Mouse (Mus musculus): ENCODE data around the gene Alg12. TPM values are rescaled to one million over a fixed set of nuclear protein-coding genes. Genes with fewer than 3 reads are reported as not detected.

The Alg12 gene
- polyA plus RNA-seq, 1 experiment from 2014 or later, result 8.5 TPM

GRCm38 (mm10) chr15:88837977-88838376 is 18.9 kb upstream of the Alg12 start:
- peak overlapping the region; percentile 68 for H3K9ac ChIP-seq (replicated peaks)
- peak overlapping the region; percentile 80 for H3K4me2 ChIP-seq (replicated peaks)
- no peaks in the 10 kb centered on the region for H3K9me3 ChIP-seq
- 2% methylated on average over 11 of the region's 11 CpGs for WGBS
- H3K27me3 ChIP-seq, result no peaks in the 10 kb centered on the region
- peak overlapping the region; percentile 53 for H3K4me3 ChIP-seq
- no peaks in the 10 kb centered on the region for H3K36me3 ChIP-seq
- no peak for ATAC-seq (replicated peaks)
- H3K4me1 ChIP-seq, result peaks cover 27% of the 10 kb centered on the region
- H3K27ac ChIP-seq (replicated peaks), result peak overlapping the region; percentile 54

GRCm38 (mm10) chr15:88837199-88837932 is 18.2 kb upstream of the Alg12 start:
- peak overlapping the region; percentile 53 for H3K4me3 ChIP-seq
- no peaks in the 10 kb centered on the region for H3K36me3 ChIP-seq
- WGBS, result under 1% methylated on average over 39 of the region's 39 CpGs
- H3K27me3 ChIP-seq, result no peaks in the 10 kb centered on the region
- no peaks in the 10 kb centered on the region for H3K9me3 ChIP-seq
- ATAC-seq (replicated peaks), result peak; percentile 80
- H3K4me1 ChIP-seq, result peaks cover 27% of the 10 kb centered on the region
- peak overlapping the region; percentile 80 for H3K4me2 ChIP-seq (replicated peaks)
- peak overlapping the region; percentile 54 for H3K27ac ChIP-seq (replicated peaks)
- peak overlapping the region; percentile 68 for H3K9ac ChIP-seq (replicated peaks)

- ATAC-seq (replicated peaks), result no peak
- H3K4me1 ChIP-seq, result peaks cover 25% of the 10 kb centered on the region
- no peak overlapping the region for H3K9ac ChIP-seq (replicated peaks)
- H3K4me3 ChIP-seq, result peak overlapping the region; percentile 53
- 72% methylated on average over 5 of the region's 5 CpGs for WGBS
- no peak overlapping the region for H3K27ac ChIP-seq (replicated peaks)
- H3K36me3 ChIP-seq, result no peaks in the 10 kb centered on the region
- no peaks in the 10 kb centered on the region for H3K27me3 ChIP-seq
- H3K9me3 ChIP-seq, result no peaks in the 10 kb centered on the region
- H3K4me2 ChIP-seq (replicated peaks), result peak overlapping the region; percentile 80
Observed at GRCm38 (mm10) chr15:88836571-88836970, 17.5 kb upstream of the Alg12 start.

DNA sequence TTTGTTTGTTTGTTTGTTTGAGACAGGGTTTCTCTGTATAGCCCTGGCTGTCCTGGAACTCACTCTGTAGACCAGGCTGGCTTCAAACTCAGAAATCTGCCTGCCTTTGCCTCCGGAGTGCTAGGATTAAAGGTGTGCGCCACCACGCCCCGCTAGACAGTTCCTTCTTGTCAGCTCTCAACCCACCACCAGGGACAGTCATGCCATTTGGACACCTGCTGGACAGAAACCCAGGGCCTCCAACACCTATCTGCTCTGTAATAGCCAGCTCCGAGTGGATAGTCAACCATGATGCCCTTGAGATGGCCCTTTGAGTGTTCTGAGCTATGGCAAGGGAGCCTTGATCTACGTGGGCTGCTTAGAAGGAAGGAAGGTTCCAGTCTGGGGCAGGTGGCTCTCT is 16.9 kb upstream of the Alg12 start:
- Histone ChIP-seq H3K27ac (replicated peaks) (no peak overlapping the region), H3K4me3 (no peak overlapping the region), H3K4me2 (replicated peaks) (no peak overlapping the region), H3K9ac (replicated peaks) (no peak overlapping the region), H3K9me3 (no peaks in the 10 kb centered on the region), H3K36me3 (no peaks in the 10 kb centered on the region), H3K4me1 (peaks cover 25% of the 10 kb centered on the region), H3K27me3 (no peaks in the 10 kb centered on the region)
- 80% methylated on average over 6 of the region's 6 CpGs for WGBS
- no peak for ATAC-seq (replicated peaks)

- Histone ChIP-seq H3K4me3 (no peak overlapping the region), H3K9ac (replicated peaks) (no peak overlapping the region), H3K27me3 (no peaks in the 10 kb centered on the region), H3K27ac (replicated peaks) (no peak overlapping the region), H3K36me3 (no peaks in the 10 kb centered on the region), H3K4me2 (replicated peaks) (no peak overlapping the region), H3K9me3 (no peaks in the 10 kb centered on the region), H3K4me1 (peaks cover 7% of the 10 kb centered on the region)
- no peak for ATAC-seq (replicated peaks)
- 87% methylated on average over 9 of the region's 9 CpGs for WGBS
Observed at GRCm38 (mm10) chr15:88832536-88832935, 13.4 kb upstream of the Alg12 start.

DNA sequence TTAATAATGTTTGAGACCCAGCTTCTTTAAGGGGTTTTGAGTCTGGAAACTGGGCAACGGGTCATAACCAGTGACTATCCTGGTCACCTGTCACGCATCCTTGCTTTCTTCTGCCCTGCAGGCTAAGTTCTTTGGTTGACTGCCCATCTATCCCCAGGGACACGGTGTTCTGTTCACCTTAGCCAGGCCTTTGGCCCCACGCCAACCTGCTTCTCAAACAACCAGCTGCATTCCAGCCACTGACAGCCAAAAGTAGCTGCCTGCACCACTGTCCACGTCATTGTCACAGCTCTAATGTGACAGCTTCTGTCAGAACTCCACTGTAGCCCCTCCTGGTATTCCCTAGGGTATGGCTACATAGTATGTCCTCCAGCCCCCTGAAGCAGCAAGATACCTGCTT is 12.4 kb upstream of the Alg12 start:
- no peak overlapping the region for H3K9ac ChIP-seq (replicated peaks)
- no peaks in the 10 kb centered on the region for H3K27me3 ChIP-seq
- H3K4me3 ChIP-seq, result no peak overlapping the region
- 64% methylated on average over 5 of the region's 5 CpGs for WGBS
- no peaks in the 10 kb centered on the region for H3K9me3 ChIP-seq
- no peak overlapping the region for H3K27ac ChIP-seq (replicated peaks)
- H3K4me2 ChIP-seq (replicated peaks), result no peak overlapping the region
- peaks cover 4% of the 10 kb centered on the region; the same call in 1 of the 2 replicates for H3K4me1 ChIP-seq
- 0 out of 2 replicates have a peak, but pooled peaks cover 2% of the 10 kb centered on the region for H3K36me3 ChIP-seq
- no peak for ATAC-seq (replicated peaks)

DNA sequence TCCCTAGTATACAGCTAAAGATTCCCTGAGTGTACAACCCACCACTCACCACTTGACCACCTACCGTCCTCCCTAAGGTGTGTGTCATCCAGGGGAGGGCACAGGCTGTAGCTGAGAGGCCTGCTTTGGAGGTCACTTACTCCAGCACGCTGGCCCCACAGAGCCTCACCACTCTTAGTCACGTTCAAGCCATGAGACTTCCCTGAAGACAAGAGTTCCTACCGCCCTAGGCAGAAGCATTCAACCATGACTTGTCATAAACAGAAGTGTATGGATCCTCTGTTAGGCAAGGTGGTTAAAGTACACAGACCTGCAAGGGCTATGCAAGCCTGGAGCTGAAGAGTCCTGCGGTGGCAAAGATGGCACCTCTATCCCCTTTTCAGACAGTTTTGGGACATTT is 11.6 kb upstream of the Alg12 start:
- WGBS, result 80% methylated on average over 5 of the region's 5 CpGs
- ATAC-seq (replicated peaks), result no peak
- H3K4me2 ChIP-seq (replicated peaks), result no peak overlapping the region

DNA sequence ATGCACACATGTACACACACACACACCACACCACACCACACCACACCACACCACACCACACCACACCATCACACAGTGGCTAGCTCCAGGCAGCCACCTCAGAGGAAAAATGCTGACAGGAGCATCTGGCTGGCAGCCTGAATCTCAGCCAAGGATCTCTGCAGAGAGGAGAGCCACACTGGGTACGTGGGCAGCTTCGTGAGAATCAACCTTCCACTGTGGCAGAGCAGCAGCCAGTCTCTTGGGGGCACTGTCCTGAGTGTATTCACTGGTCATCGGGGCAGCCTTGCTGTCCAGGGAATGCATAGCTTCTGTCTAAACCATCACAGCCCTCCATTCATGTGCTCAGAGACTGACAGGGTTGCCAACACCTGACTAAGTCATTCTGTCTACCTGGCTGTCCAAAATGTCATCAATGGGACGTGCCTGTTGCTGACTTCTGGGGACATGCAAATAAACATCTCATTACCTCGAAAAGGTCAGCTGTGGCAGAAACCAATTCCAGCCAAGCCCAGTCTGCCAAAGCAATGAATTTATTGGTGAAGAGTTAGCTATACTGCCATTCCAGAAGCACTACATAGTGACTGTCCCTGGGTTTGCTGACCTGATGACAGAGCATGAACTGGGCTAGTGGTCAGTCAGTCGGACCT is 10.8 kb upstream of the Alg12 start:
- no peak overlapping the region for H3K9ac ChIP-seq (replicated peaks)
- H3K27ac ChIP-seq (replicated peaks), result no peak overlapping the region
- no peaks in the 10 kb centered on the region for H3K9me3 ChIP-seq
- H3K27me3 ChIP-seq, result no peaks in the 10 kb centered on the region
- 74% methylated on average over 6 of the region's 6 CpGs for WGBS
- H3K4me2 ChIP-seq (replicated peaks), result no peak overlapping the region
- H3K36me3 ChIP-seq, result peaks cover 12% of the 10 kb centered on the region
- H3K4me1 ChIP-seq, result 0 out of 2 replicates have a peak, but pooled peaks cover 4% of the 10 kb centered on the region
- no peak overlapping the region for H3K4me3 ChIP-seq
- no peak for ATAC-seq (replicated peaks)

More for the DNA sequence above, 11.6 kb upstream of the Alg12 start:
- Histone ChIP-seq H3K27ac (replicated peaks) (no peak overlapping the region), H3K36me3 (peaks cover 4% of the 10 kb centered on the region; the same call in 1 of the 2 replicates), H3K27me3 (no peaks in the 10 kb centered on the region), H3K4me1 (0 out of 2 replicates have a peak, but pooled peaks cover 4% of the 10 kb centered on the region), H3K9me3 (no peaks in the 10 kb centered on the region), H3K9ac (replicated peaks) (no peak overlapping the region), H3K4me3 (no peak overlapping the region)

GRCm38 (mm10) chr15:88828800-88829705 is 9.9 kb upstream of the Alg12 start:
- H3K9ac ChIP-seq (replicated peaks), result no peak overlapping the region
- H3K4me3 ChIP-seq, result no peak overlapping the region
- no peak overlapping the region for H3K27ac ChIP-seq (replicated peaks)
- no peaks in the 10 kb centered on the region for H3K27me3 ChIP-seq
- 0 out of 2 replicates have a peak, but pooled peaks cover 4% of the 10 kb centered on the region for H3K4me1 ChIP-seq
- 59% methylated on average over 16 of the region's 17 CpGs for WGBS
- H3K9me3 ChIP-seq, result no peaks in the 10 kb centered on the region
- peaks cover 20% of the 10 kb centered on the region for H3K36me3 ChIP-seq
- ATAC-seq (replicated peaks), result peak; percentile 90
- no peak overlapping the region for H3K4me2 ChIP-seq (replicated peaks)

GRCm38 (mm10) chr15:88827991-88828799 is 9.1 kb upstream of the Alg12 start:
- no peaks in the 10 kb centered on the region for H3K27me3 ChIP-seq
- peak; percentile 29; the same call in 1 of the 2 replicates for ATAC-seq (replicated peaks)
- H3K9me3 ChIP-seq, result no peaks in the 10 kb centered on the region
- no peak overlapping the region for H3K27ac ChIP-seq (replicated peaks)
- no peak overlapping the region for H3K4me3 ChIP-seq
- no peak overlapping the region for H3K4me2 ChIP-seq (replicated peaks)
- WGBS, result 25% methylated on average over 9 of the region's 9 CpGs
- H3K36me3 ChIP-seq, result peaks cover 26% of the 10 kb centered on the region
- H3K9ac ChIP-seq (replicated peaks), result no peak overlapping the region
- 0 out of 2 replicates have a peak, but pooled peaks cover 4% of the 10 kb centered on the region for H3K4me1 ChIP-seq

GRCm38 (mm10) chr15:88827466-88827865 is 8.3 kb upstream of the Alg12 start:
- Histone ChIP-seq H3K4me1 (0 out of 2 replicates have a peak, but pooled peaks cover 4% of the 10 kb centered on the region), H3K27ac (replicated peaks) (no peak overlapping the region), H3K36me3 (peaks cover 29% of the 10 kb centered on the region), H3K4me3 (no peak overlapping the region), H3K27me3 (no peaks in the 10 kb centered on the region), H3K4me2 (replicated peaks) (no peak overlapping the region), H3K9ac (replicated peaks) (no peak overlapping the region), H3K9me3 (no peaks in the 10 kb centered on the region)
- ATAC-seq (replicated peaks), result no peak
- WGBS, result 95% methylated on average over 6 of the region's 6 CpGs
